ENCODE assay signal across 1 mouse cellular context in genomic region chr17:40763662-40764061, GRCm38 (mm10).
TF ChIP-seq lines count a peak whose summit lies in the region.

No protein-coding gene starts in this region.

TF ChIP-seq in MEL, 35 proteins besides CTCF, POLR2A, EP300 and RAD21 (continued from another document):
- no peak for TF ChIP-seq KAT2A (conservative IDR thresholded peaks at IDR 0.05; ENCODE audit: low read depth, low read length)
- no peak for TF ChIP-seq MAZ (IDR thresholded peaks at IDR 0.05; ENCODE audit: low read depth, low read length)
- TF ChIP-seq MAX (IDR thresholded peaks at IDR 0.05; ENCODE audit: low read length), result no peak
- no peak for TF ChIP-seq E2F4 (IDR thresholded peaks at IDR 0.05; ENCODE audit: borderline replicate concordance, low read depth, low read length)
- no peak for TF ChIP-seq MXI1 (IDR thresholded peaks at IDR 0.05; ENCODE audit: low read depth, low read length)
- TF ChIP-seq SIN3A (IDR thresholded peaks at IDR 0.05; ENCODE audit: low read length), result no peak
- no peak for TF ChIP-seq HCFC1 (IDR thresholded peaks at IDR 0.05; ENCODE audit: low read depth, low read length)
- TF ChIP-seq GATA1 (IDR thresholded peaks at IDR 0.05; ENCODE audit: low read depth, low read length), result peak; percentile 23; the same call in 1 of the 2 replicates
- TF ChIP-seq ETS1 (IDR thresholded peaks at IDR 0.05; ENCODE audit: low read depth, low read length), result peak; percentile 79
- TF ChIP-seq ZNF384 (IDR thresholded peaks at IDR 0.05; ENCODE audit: low read depth, low read length), result no peak
